Mouse (Mus musculus) MEL (cell line): ENCODE measurements at regions not wholly inside any gene's neighbourhood (a gene's known extent, or its start where the extent isn't known, plus 50 kb on each side); places are given as distances from the start of the nearest gene placed in this dataset.

ENCODE experiments used
- DNase-seq: peaks from one replicate; pipeline ENCODE4 v3.0.0; 2011; ENCODE audit warnings: low read depth, low spot score
- H3K27ac ChIP-seq: 2 replicates; pipeline ENCODE4 v1.5.1; 2012; ENCODE audit warnings: low read depth, mild to moderate bottlenecking, control low read depth, low read length, moderate library complexity; ENCODE audit not compliant: control insufficient read depth
- H3K27me3 ChIP-seq, 2 experiments: fragments of 150-350 bp in 1 of 2; sonication (generic) in 1 of 2; 2 replicates each; pipeline ENCODE4 v1.6.1; 2012; ENCODE audit warnings: low read length in 2 of 2, mild to moderate bottlenecking in 2 of 2, improper control_type of control experiment in 1 of 2, moderate library complexity in 1 of 2; ENCODE audit not compliant: insufficient read depth in 2 of 2, control insufficient read depth in 1 of 2
- H3K36me3 ChIP-seq, 2 experiments: 2 replicates each; pipeline ENCODE4 v1.6.1; 2012 to 2014; ENCODE audit warnings: low read length in 2 of 2, improper control_type of control experiment in 1 of 2, inconsistent platforms in 1 of 2, mild to moderate bottlenecking in 1 of 2; ENCODE audit not compliant: insufficient read depth in 2 of 2, control insufficient read depth in 1 of 2
- H3K4me1 ChIP-seq, 2 experiments: fragments of 150-350 bp in 1 of 2; sonication (generic) in 1 of 2; 2 replicates each; pipeline ENCODE4 v1.6.1; 2012; ENCODE audit warnings: low read length in 2 of 2, improper control_type of control experiment in 1 of 2, mild to moderate bottlenecking in 1 of 2; ENCODE audit not compliant: insufficient read depth in 2 of 2, control insufficient read depth in 1 of 2
- H3K4me3 ChIP-seq, 2 experiments: fragments of 150-350 bp in 1 of 2; sonication (generic) in 1 of 2; 2 replicates each; pipeline ENCODE4 v1.5.1; 2012; ENCODE audit warnings: low read depth in 2 of 2, low read length in 2 of 2, mild to moderate bottlenecking in 2 of 2, moderate library complexity in 2 of 2, control low read depth in 1 of 2, improper control_type of control experiment in 1 of 2; ENCODE audit not compliant: control insufficient read depth in 1 of 2, insufficient read depth in 1 of 2
- H3K79me2 ChIP-seq: 2 replicates; pipeline ENCODE4 v1.6.1; 2012; ENCODE audit warnings: mild to moderate bottlenecking, low read length, moderate library complexity; ENCODE audit not compliant: control insufficient read depth, poor library complexity, insufficient read depth
- H3K9ac ChIP-seq: 2 replicates; pipeline ENCODE4 v1.6.1; 2012; ENCODE audit warnings: low read depth, mild to moderate bottlenecking, control low read depth, low read length, moderate library complexity; ENCODE audit not compliant: control insufficient read depth, poor library complexity, severe bottlenecking
- H3K9me3 ChIP-seq: fragments of 150-350 bp; sonication (generic); replicated peaks from 2 replicates; pipeline ENCODE4 v1.6.1; 2012; ENCODE audit warnings: mild to moderate bottlenecking, low read length, improper control_type of control experiment, moderate library complexity; ENCODE audit not compliant: insufficient read depth
- CTCF ChIP-seq, 3 experiments: IDR thresholded peaks in 2 of 3; conservative IDR thresholded peaks in 1 of 3; 2 replicates each; pipeline ENCODE4 v1.5.1; 2011 to 2012; ENCODE audit warnings: low read length in 3 of 3, low read depth in 2 of 3, mild to moderate bottlenecking in 2 of 3, improper control_type of control experiment in 1 of 3, inconsistent platforms in 1 of 3, mixed read lengths in 1 of 3, moderate library complexity in 1 of 3; ENCODE audit not compliant: control insufficient read depth in 1 of 3, insufficient read depth in 1 of 3, poor library complexity in 1 of 3, severe bottlenecking in 1 of 3
- ELF1 ChIP-seq: IDR thresholded peaks from 2 replicates; pipeline ENCODE4 v1.6.1; 2014; ENCODE audit warnings: low read depth, mild to moderate bottlenecking, inconsistent platforms, low read length, improper control_type of control experiment, moderate library complexity
- EP300 ChIP-seq, 2 experiments: IDR thresholded peaks; 2 replicates each; pipeline ENCODE4 v1.6.1; 2011; ENCODE audit warnings: improper control_type of control experiment in 2 of 2, low read length in 2 of 2, low read depth in 1 of 2, mild to moderate bottlenecking in 1 of 2
- ETS1 ChIP-seq: IDR thresholded peaks from 2 replicates; pipeline ENCODE4 v1.6.1; 2012; ENCODE audit warnings: low read depth, mild to moderate bottlenecking, inconsistent platforms, low read length, improper control_type of control experiment, moderate library complexity
- GABPA ChIP-seq: IDR thresholded peaks from 2 replicates; pipeline ENCODE4 v1.6.1; 2012; ENCODE audit warnings: low read depth, mild to moderate bottlenecking, inconsistent platforms, low read length, improper control_type of control experiment, moderate library complexity
- JUND ChIP-seq: IDR thresholded peaks from 2 replicates; pipeline ENCODE4 v1.6.1; 2011; ENCODE audit warnings: low read depth, mild to moderate bottlenecking, improper control_type of control experiment, low read length
- MAFK ChIP-seq: IDR thresholded peaks from 2 replicates; pipeline ENCODE4 v1.6.1; 2011; ENCODE audit warnings: low read depth, mild to moderate bottlenecking, low read length, improper control_type of control experiment, borderline replicate concordance
- MAX ChIP-seq: IDR thresholded peaks from 2 replicates; pipeline ENCODE4 v1.6.1; 2011; ENCODE audit warnings: low read length, improper control_type of control experiment
- MAZ ChIP-seq: IDR thresholded peaks from 2 replicates; pipeline ENCODE4 v1.6.1; 2012; ENCODE audit warnings: low read depth, mild to moderate bottlenecking, inconsistent platforms, low read length, improper control_type of control experiment
- MYC ChIP-seq: IDR thresholded peaks from 2 replicates; pipeline ENCODE4 v1.6.1; 2011; ENCODE audit warnings: low read depth, mild to moderate bottlenecking, low read length, improper control_type of control experiment, moderate library complexity
- NELFE ChIP-seq: IDR thresholded peaks from 2 replicates; pipeline ENCODE4 v1.6.1; 2011; ENCODE audit warnings: low read depth, low read length, improper control_type of control experiment
- POLR2A ChIP-seq, 2 experiments: IDR thresholded peaks; 2 replicates each; pipeline ENCODE4 v1.6.1; 2011 to 2012; ENCODE audit warnings: low read length in 2 of 2, mild to moderate bottlenecking in 2 of 2, control low read depth in 1 of 2, improper control_type of control experiment in 1 of 2, low read depth in 1 of 2, moderate library complexity in 1 of 2; ENCODE audit not compliant: control insufficient read depth in 1 of 2, insufficient read depth in 1 of 2, poor library complexity in 1 of 2
- SMC3 ChIP-seq: IDR thresholded peaks from 2 replicates; pipeline ENCODE4 v1.6.1; 2011; ENCODE audit warnings: low read depth, low read length, improper control_type of control experiment
- TAL1 ChIP-seq: IDR thresholded peaks from 2 replicates; pipeline ENCODE4 v1.6.1; 2012; ENCODE audit warnings: mild to moderate bottlenecking, inconsistent platforms, low read length, moderate library complexity, mixed read lengths
- USF2 ChIP-seq, 2 experiments: IDR thresholded peaks; 2 replicates each; pipeline ENCODE4 v1.6.1; 2011 to 2012; ENCODE audit warnings: improper control_type of control experiment in 2 of 2, low read length in 2 of 2, borderline replicate concordance in 1 of 2, inconsistent platforms in 1 of 2, low read depth in 1 of 2, mild to moderate bottlenecking in 1 of 2; ENCODE audit not compliant: insufficient read depth in 1 of 2
- ZC3H11A ChIP-seq: IDR thresholded peaks from 2 replicates; pipeline ENCODE4 v1.6.1; 2012; ENCODE audit warnings: low read depth, mild to moderate bottlenecking, inconsistent platforms, low read length, improper control_type of control experiment
- ZNF384 ChIP-seq: IDR thresholded peaks from 2 replicates; pipeline ENCODE4 v1.6.1; 2012; ENCODE audit warnings: low read depth, mild to moderate bottlenecking, inconsistent platforms, low read length, improper control_type of control experiment

DNA sequence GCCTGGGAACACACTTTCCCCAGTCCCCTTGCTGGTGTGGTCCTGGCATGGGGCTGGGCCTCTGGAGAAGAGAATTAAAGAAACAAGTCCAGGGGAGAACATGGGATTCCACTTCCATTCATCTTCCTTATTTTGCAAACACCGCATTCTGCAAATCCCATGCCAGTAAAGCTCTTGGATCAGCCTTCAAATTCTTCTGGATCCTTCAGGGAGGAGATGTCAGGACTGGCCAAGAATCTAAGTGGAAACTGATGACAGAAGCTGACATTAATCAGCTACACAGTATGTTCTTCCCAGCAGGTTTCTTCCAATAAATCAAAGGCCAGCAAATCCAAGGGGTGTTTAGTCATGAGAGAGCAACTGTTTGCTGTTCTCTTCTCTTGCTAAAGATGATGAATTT is 83.4 kb downstream of the Rdh14 start:
- no peaks in the 10 kb centered on the region for H3K9me3 ChIP-seq
- no peak overlapping the region for H3K4me3 ChIP-seq
- H3K4me1 ChIP-seq, result no peaks in the 10 kb centered on the region
- TF ChIP-seq MAFK, result no peak
- TF ChIP-seq TAL1, result no peak
- H3K27me3 ChIP-seq, result no peaks in the 10 kb centered on the region
- no peak overlapping the region for H3K9ac ChIP-seq
- no peak overlapping the region for H3K27ac ChIP-seq
- no peaks in the 10 kb centered on the region for H3K79me2 ChIP-seq
- H3K36me3 ChIP-seq, result no peaks in the 10 kb centered on the region
- DNase-seq, result no peak

DNA sequence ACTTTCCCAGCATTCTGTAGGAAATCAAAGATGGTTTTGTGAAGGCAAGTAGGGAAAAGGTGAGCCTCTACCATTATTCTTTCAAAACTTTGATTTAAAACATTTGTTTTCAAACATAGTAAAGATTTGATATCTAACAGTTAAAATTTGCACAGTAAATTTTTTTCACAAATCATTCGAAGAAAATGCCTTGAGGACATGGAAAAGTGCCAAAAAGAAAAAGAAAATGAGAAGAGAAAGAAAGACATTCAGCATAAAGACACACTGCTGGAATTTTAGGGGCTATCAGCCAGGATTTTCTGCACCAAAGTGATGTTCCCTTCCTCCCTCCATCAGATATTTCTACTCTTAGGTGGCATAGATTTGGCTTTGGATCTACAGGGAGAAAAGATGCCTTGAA is 90.2 kb downstream of the Rdh14 start:
- Histone ChIP-seq H3K27me3 (no peaks in the 10 kb centered on the region), H3K27ac (no peak overlapping the region), H3K9me3 (no peaks in the 10 kb centered on the region), H3K4me1 (no peaks in the 10 kb centered on the region), H3K4me3 (no peak overlapping the region), H3K9ac (no peak overlapping the region), H3K36me3 (no peaks in the 10 kb centered on the region), H3K79me2 (no peaks in the 10 kb centered on the region)
- TF ChIP-seq MAZ (no peak), MAFK (no peak)
- DNase-seq, result no peak

- Histone ChIP-seq H3K79me2 (no peaks in the 10 kb centered on the region), H3K4me3 (no peak overlapping the region), H3K27ac (no peak overlapping the region), H3K4me1 (no peaks in the 10 kb centered on the region), H3K27me3 (no peaks in the 10 kb centered on the region), H3K9me3 (no peaks in the 10 kb centered on the region), H3K9ac (no peak overlapping the region), H3K36me3 (no peaks in the 10 kb centered on the region)
- DNase-seq, result no peak
- TF ChIP-seq POLR2A (IDR thresholded peaks at IDR 0.05; ENCODE audit: control insufficient read depth in 1 of 2, insufficient read depth in 1 of 2, low read depth in 1 of 2, low read length in 2 of 2, poor library complexity in 1 of 2) (no peak), NELFE (no peak), ZNF384 (no peak), ZC3H11A (no peak), MAX (no peak), GABPA (no peak), ETS1 (no peak), MYC (no peak), CTCF (IDR thresholded peaks at IDR 0.05 in 2 of 3, conservative IDR thresholded peaks at IDR 0.05 in 1 of 3; ENCODE audit: control insufficient read depth in 1 of 3, insufficient read depth in 1 of 3, low read depth in 2 of 3, low read length in 3 of 3, poor library complexity in 1 of 3, severe bottlenecking in 1 of 3) (no peak), ELF1 (no peak), MAZ (no peak), SMC3 (no peak), USF2 (IDR thresholded peaks at IDR 0.05; ENCODE audit: borderline replicate concordance in 1 of 2, insufficient read depth in 1 of 2, low read depth in 1 of 2, low read length in 2 of 2) (no peak), JUND (no peak), EP300 (IDR thresholded peaks at IDR 0.05; ENCODE audit: low read depth in 1 of 2, low read length in 2 of 2) (no peak)
These were observed 91.9 kb downstream of the Rdh14 start for GRCm38 (mm10) chr12:10482294-10483010.
